Mouse (Mus musculus): ENCODE results near the gene Magi1.

DNA sequence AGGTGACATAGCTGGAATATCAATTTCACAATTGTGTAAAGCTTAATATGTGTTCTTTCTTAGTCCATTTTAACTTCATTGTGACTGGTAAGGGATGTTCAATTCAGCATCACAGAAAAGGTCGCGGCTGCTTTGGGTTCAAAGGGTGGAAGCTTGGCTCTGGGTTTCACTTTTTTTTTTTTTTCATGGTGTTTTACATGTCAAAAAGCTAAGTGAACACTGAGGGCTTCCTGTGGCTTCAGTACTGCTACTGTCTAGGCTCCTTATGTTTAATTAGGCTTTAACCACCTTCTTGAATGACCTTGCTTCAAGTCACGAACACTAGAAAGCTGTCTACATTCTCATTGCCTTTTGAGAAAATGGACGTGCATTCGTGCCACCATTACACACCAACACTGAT, 579.4 kb downstream of the Magi1 start:
- TF ChIP-seq CTCF (IDR thresholded peaks at IDR 0.05; ENCODE audit: borderline replicate concordance, control insufficient read depth, extremely low read depth, insufficient read depth, low read length, poor library complexity) (no peak), POLR2A (IDR thresholded peaks at IDR 0.05; ENCODE audit: control insufficient read depth, extremely low read depth, insufficient read depth, low read length, poor library complexity) (no peak)

Measured in thymus, adult 2 months (tissue).